Mouse (Mus musculus) right cerebral cortex, postnatal 36 days (tissue): ENCODE measurements around the gene Wt1.

Experiments
- DNase-seq, 2 experiments: peaks; one replicate each; pipeline ENCODE4 v3.0.0; 2022; ENCODE audit warnings: low spot score in 2 of 2, mixed read lengths in 1 of 2

Wt1 gene

GRCm38 (mm10) chr2:105185768-105186529, 59.6 kb downstream of the Wt1 start:
- DNase-seq: no peak

GRCm38 (mm10) chr2:105186591-105186990, 60.3 kb downstream of the Wt1 start:
- no peak for DNase-seq

GRCm38 (mm10) chr2:105188182-105188581, 61.9 kb downstream of the Wt1 start:
- no peak for DNase-seq

GRCm38 (mm10) chr2:105189352-105189751, 63.0 kb downstream of the Wt1 start:
- no peak for DNase-seq

- DNase-seq: no peak
Measured at GRCm38 (mm10) chr2:105200152-105200551, 73.8 kb downstream of the Wt1 start.

- DNase-seq: no peak
Measured at GRCm38 (mm10) chr2:105206563-105207174, 80.3 kb downstream of the Wt1 start.

- DNase-seq: no peak
Measured at GRCm38 (mm10) chr2:105212839-105213238, 86.5 kb downstream of the Wt1 start.

- DNase-seq: no peak
Measured at GRCm38 (mm10) chr2:105215914-105216313, 89.6 kb downstream of the Wt1 start.

- DNase-seq: no peak
Measured at GRCm38 (mm10) chr2:105219229-105219628, 92.9 kb downstream of the Wt1 start.

GRCm38 (mm10) chr2:105219664-105220063, 93.3 kb downstream of the Wt1 start:
- no peak for DNase-seq

GRCm38 (mm10) chr2:105220738-105221303, 94.5 kb downstream of the Wt1 start:
- no peak for DNase-seq
